Mouse (Mus musculus): ENCODE data around the gene Cln5. TPM values are rescaled to one million over a fixed set of nuclear protein-coding genes. Genes with fewer than 3 reads are reported as not detected.

The Cln5 gene
- polyA plus RNA-seq, 1 experiment from 2014 or later = 30.9 TPM

GRCm38 (mm10) chr14:103099238-103099933, 29.4 kb downstream of the Cln5 start, which contains the start of gene Fbxl3:
Gene Fbxl3 (minus strand): TSS chr14:103099566.
- no peaks in the 10 kb centered on the region for H3K9me3 ChIP-seq (ENCODE audit: control insufficient read depth, low read length)
- peak within 1 kb of the TSS; percentile 86 for H3K4me3 ChIP-seq (ENCODE audit: low read depth, low read length)
- H3K27ac ChIP-seq (ENCODE audit: low read depth) = peak within 1 kb of the TSS; percentile 99
- peak within 1 kb of the TSS; percentile 57 for H3K4me2 ChIP-seq (ENCODE audit: low read length)
- peaks cover 21% of the 10 kb centered on the region for H3K4me1 ChIP-seq (replicated peaks; ENCODE audit: control insufficient read depth, insufficient read depth, low read length)
- ATAC-seq (replicated peaks; ENCODE audit: low FRiP score, low TSS enrichment, low read depth) (peak; percentile 94), DNase-seq (ENCODE audit: low spot score) (peak; percentile 92)
- peak within 1 kb of the TSS; percentile 100 for H3K9ac ChIP-seq (ENCODE audit: low read length)
- H3K36me3 ChIP-seq (ENCODE audit: control insufficient read depth, insufficient read depth, low read length) = peaks cover 21% of the 10 kb centered on the region; the same call in 1 of the 2 replicates
- WGBS = under 1% methylated on average over 88 of the region's 88 CpGs
- H3K27me3 ChIP-seq (replicated peaks; ENCODE audit: control insufficient read depth, insufficient read depth, low read length) = no peaks in the 10 kb centered on the region

- no peak for DNase-seq (ENCODE audit: low spot score)
- peaks cover 17% of the 10 kb centered on the region for H3K4me1 ChIP-seq (replicated peaks; ENCODE audit: control insufficient read depth, insufficient read depth, low read length)
- H3K27ac ChIP-seq (ENCODE audit: low read depth) = no peak overlapping the region
- H3K4me3 ChIP-seq (ENCODE audit: low read depth, low read length) = no peak overlapping the region
- 72% methylated on average over 13 of the region's 13 CpGs for WGBS
- H3K4me2 ChIP-seq (ENCODE audit: low read length) = peak overlapping the region; percentile 57
- peaks cover 12% of the 10 kb centered on the region; the same call in 1 of the 2 replicates for H3K36me3 ChIP-seq (ENCODE audit: control insufficient read depth, insufficient read depth, low read length)
- H3K9ac ChIP-seq (ENCODE audit: low read length) = no peak overlapping the region
- ATAC-seq (replicated peaks; ENCODE audit: low FRiP score, low TSS enrichment, low read depth) = no peak
- H3K9me3 ChIP-seq (ENCODE audit: control insufficient read depth, low read length) = no peaks in the 10 kb centered on the region
- no peaks in the 10 kb centered on the region for H3K27me3 ChIP-seq (replicated peaks; ENCODE audit: control insufficient read depth, insufficient read depth, low read length)
Observed at GRCm38 (mm10) chr14:103100296-103100695, 30.3 kb downstream of the Cln5 start.

GRCm38 (mm10) chr14:103101171-103101570, 31.2 kb downstream of the Cln5 start:
- H3K9ac ChIP-seq (ENCODE audit: low read length) = no peak overlapping the region
- H3K9me3 ChIP-seq (ENCODE audit: control insufficient read depth, low read length) = no peaks in the 10 kb centered on the region
- DNase-seq (ENCODE audit: low spot score) (no peak), ATAC-seq (replicated peaks; ENCODE audit: low FRiP score, low TSS enrichment, low read depth) (no peak)
- H3K4me2 ChIP-seq (ENCODE audit: low read length) = no peak overlapping the region
- no peak overlapping the region for H3K27ac ChIP-seq (ENCODE audit: low read depth)
- H3K4me3 ChIP-seq (ENCODE audit: low read depth, low read length) = no peak overlapping the region
- H3K4me1 ChIP-seq (replicated peaks; ENCODE audit: control insufficient read depth, insufficient read depth, low read length) = peaks cover 13% of the 10 kb centered on the region
- no peaks in the 10 kb centered on the region for H3K27me3 ChIP-seq (replicated peaks; ENCODE audit: control insufficient read depth, insufficient read depth, low read length)
- H3K36me3 ChIP-seq (ENCODE audit: control insufficient read depth, insufficient read depth, low read length) = 0 out of 2 replicates have a peak, but pooled peaks cover 4% of the 10 kb centered on the region
- WGBS = 78% methylated on average over 3 of the region's 3 CpGs

- Histone ChIP-seq H3K4me3 (ENCODE audit: low read depth, low read length) (no peak overlapping the region), H3K9ac (ENCODE audit: low read length) (no peak overlapping the region), H3K9me3 (ENCODE audit: control insufficient read depth, low read length) (no peaks in the 10 kb centered on the region), H3K27ac (ENCODE audit: low read depth) (no peak overlapping the region), H3K36me3 (ENCODE audit: control insufficient read depth, insufficient read depth, low read length) (no peaks in the 10 kb centered on the region), H3K4me2 (ENCODE audit: low read length) (no peak overlapping the region), H3K27me3 (replicated peaks; ENCODE audit: control insufficient read depth, insufficient read depth, low read length) (no peaks in the 10 kb centered on the region), H3K4me1 (replicated peaks; ENCODE audit: control insufficient read depth, insufficient read depth, low read length) (peaks cover 6% of the 10 kb centered on the region)
- ATAC-seq (replicated peaks; ENCODE audit: low FRiP score, low TSS enrichment, low read depth) (no peak), DNase-seq (ENCODE audit: low spot score) (no peak)
- WGBS = 57% methylated on average over 6 of the region's 6 CpGs
Observed at GRCm38 (mm10) chr14:103102246-103102645, 32.2 kb downstream of the Cln5 start.

GRCm38 (mm10) chr14:103102731-103103335, 32.8 kb downstream of the Cln5 start:
- no peaks in the 10 kb centered on the region for H3K36me3 ChIP-seq (ENCODE audit: control insufficient read depth, insufficient read depth, low read length)
- H3K4me3 ChIP-seq (ENCODE audit: low read depth, low read length) = no peak overlapping the region
- H3K4me2 ChIP-seq (ENCODE audit: low read length) = no peak overlapping the region
- DNase-seq (ENCODE audit: low spot score) (no peak), ATAC-seq (replicated peaks; ENCODE audit: low FRiP score, low TSS enrichment, low read depth) (no peak)
- no peak overlapping the region for H3K9ac ChIP-seq (ENCODE audit: low read length)
- no peaks in the 10 kb centered on the region for H3K9me3 ChIP-seq (ENCODE audit: control insufficient read depth, low read length)
- no peaks in the 10 kb centered on the region for H3K27me3 ChIP-seq (replicated peaks; ENCODE audit: control insufficient read depth, insufficient read depth, low read length)
- H3K4me1 ChIP-seq (replicated peaks; ENCODE audit: control insufficient read depth, insufficient read depth, low read length) = peaks cover 3% of the 10 kb centered on the region; the same call in 1 of the 2 replicates
- H3K27ac ChIP-seq (ENCODE audit: low read depth) = no peak overlapping the region
- 52% methylated on average over 10 of the region's 10 CpGs for WGBS

GRCm38 (mm10) chr14:103106301-103106700, 36.3 kb downstream of the Cln5 start:
- peak; percentile 65 for ATAC-seq (replicated peaks; ENCODE audit: low FRiP score, low TSS enrichment, low read depth)

GRCm38 (mm10) chr14:103109971-103110370, 40.0 kb downstream of the Cln5 start:
- no peak for ATAC-seq (replicated peaks; ENCODE audit: low FRiP score, low TSS enrichment, low read depth)
- no peaks in the 10 kb centered on the region for H3K4me1 ChIP-seq (replicated peaks; ENCODE audit: control insufficient read depth, insufficient read depth, low read length)
- no peaks in the 10 kb centered on the region for H3K9me3 ChIP-seq (ENCODE audit: control insufficient read depth, low read length)
- no peak overlapping the region for H3K4me3 ChIP-seq (ENCODE audit: low read depth, low read length)
- H3K27me3 ChIP-seq (replicated peaks; ENCODE audit: control insufficient read depth, insufficient read depth, low read length) = no peaks in the 10 kb centered on the region
- DNase-seq (ENCODE audit: low spot score) = no peak
- no peak overlapping the region for H3K4me2 ChIP-seq (ENCODE audit: low read length)
- peaks cover 30% of the 10 kb centered on the region for H3K36me3 ChIP-seq (ENCODE audit: control insufficient read depth, insufficient read depth, low read length)
- H3K27ac ChIP-seq (ENCODE audit: low read depth) = no peak overlapping the region
- 81% methylated on average over 4 of the region's 4 CpGs for WGBS
- H3K9ac ChIP-seq (ENCODE audit: low read length) = no peak overlapping the region

More at GRCm38 (mm10) chr14:103106301-103106700, 36.3 kb downstream of the Cln5 start:
- DNase-seq (ENCODE audit: low spot score) = no peak
- Histone ChIP-seq H3K4me1 (replicated peaks; ENCODE audit: control insufficient read depth, insufficient read depth, low read length) (no peaks in the 10 kb centered on the region), H3K9ac (ENCODE audit: low read length) (no peak overlapping the region), H3K27ac (ENCODE audit: low read depth) (no peak overlapping the region), H3K4me3 (ENCODE audit: low read depth, low read length) (no peak overlapping the region), H3K4me2 (ENCODE audit: low read length) (no peak overlapping the region), H3K9me3 (ENCODE audit: control insufficient read depth, low read length) (no peaks in the 10 kb centered on the region), H3K27me3 (replicated peaks; ENCODE audit: control insufficient read depth, insufficient read depth, low read length) (no peaks in the 10 kb centered on the region), H3K36me3 (ENCODE audit: control insufficient read depth, insufficient read depth, low read length) (no peaks in the 10 kb centered on the region)
- 69% methylated on average over 2 of the region's 2 CpGs for WGBS

- 87% methylated on average over 3 of the region's 3 CpGs for WGBS
- ATAC-seq (replicated peaks; ENCODE audit: low FRiP score, low TSS enrichment, low read depth) (no peak), DNase-seq (ENCODE audit: low spot score) (no peak)
- Histone ChIP-seq H3K9me3 (ENCODE audit: control insufficient read depth, low read length) (no peaks in the 10 kb centered on the region), H3K4me1 (replicated peaks; ENCODE audit: control insufficient read depth, insufficient read depth, low read length) (no peaks in the 10 kb centered on the region), H3K4me3 (ENCODE audit: low read depth, low read length) (no peak overlapping the region), H3K36me3 (ENCODE audit: control insufficient read depth, insufficient read depth, low read length) (peaks cover 58% of the 10 kb centered on the region), H3K9ac (ENCODE audit: low read length) (no peak overlapping the region), H3K27ac (ENCODE audit: low read depth) (no peak overlapping the region), H3K4me2 (ENCODE audit: low read length) (no peak overlapping the region), H3K27me3 (replicated peaks; ENCODE audit: control insufficient read depth, insufficient read depth, low read length) (no peaks in the 10 kb centered on the region)
Observed at GRCm38 (mm10) chr14:103112606-103113363, 42.8 kb downstream of the Cln5 start.
